Mouse (Mus musculus): ENCODE measurements around the gene Klf5. TPM values are rescaled to one million over a fixed set of nuclear protein-coding genes. Genes with fewer than 3 reads are reported as not detected.
A peak's percentile ranks its signal among the peaks of the same experiment; 100 is the strongest.

Klf5 gene
- polyA plus RNA-seq (2012; ENCODE audit: insufficient read depth, insufficient read length, missing spikeins), result not detected in 2 replicates

DNA sequence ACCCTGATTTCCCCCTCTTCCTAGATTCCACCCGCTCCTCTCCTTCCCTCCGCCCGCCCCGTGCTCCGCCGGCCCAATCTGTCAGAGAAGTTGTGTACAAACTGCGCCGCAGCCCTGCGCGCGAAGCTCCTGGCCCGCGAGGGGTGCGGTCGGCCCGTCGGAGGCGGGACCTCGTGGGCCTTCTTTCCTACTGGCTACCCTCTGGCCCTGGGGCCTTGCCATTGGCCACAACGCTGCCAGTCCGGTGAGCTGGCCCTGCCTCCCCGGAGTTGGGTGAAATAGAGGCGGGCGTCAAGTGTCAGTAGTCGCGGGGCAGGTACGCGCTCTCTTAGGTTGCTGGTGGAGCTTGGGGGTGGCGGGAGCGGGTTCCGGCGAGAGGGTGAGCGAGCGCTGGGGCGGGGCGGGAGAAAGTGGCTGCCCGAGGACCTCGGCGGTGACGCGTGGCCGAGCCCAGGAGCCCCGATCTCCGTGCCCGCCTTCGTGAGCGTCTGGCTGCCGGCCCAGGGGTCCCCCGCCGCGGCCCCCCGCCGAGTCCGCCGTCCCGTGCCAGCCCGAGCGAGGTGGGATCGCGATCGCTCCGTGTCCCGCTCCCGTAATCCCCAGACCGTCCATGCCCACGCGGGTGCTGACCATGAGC is at the start of gene Klf5:
TSS of gene Klf5 (plus strand) at position 307 of the 637 bp plus-strand sequence.
- H3K27ac ChIP-seq (ENCODE audit: insufficient read depth, low read depth, low read length), result no peak within 1 kb of the TSS
- peak within 1 kb of the TSS; percentile 54 for H3K4me3 ChIP-seq (ENCODE audit: insufficient read depth, low read length)
- TF ChIP-seq POLR2A (IDR thresholded peaks at IDR 0.05; ENCODE audit: borderline replicate concordance, low read depth, low read length), result no peak
- no peak for TF ChIP-seq CTCF (IDR thresholded peaks at IDR 0.05; ENCODE audit: low read depth, low read length)
- H3K4me1 ChIP-seq (ENCODE audit: control insufficient read depth, insufficient read depth, low read length), result no peaks in the 10 kb centered on the region

DNA sequence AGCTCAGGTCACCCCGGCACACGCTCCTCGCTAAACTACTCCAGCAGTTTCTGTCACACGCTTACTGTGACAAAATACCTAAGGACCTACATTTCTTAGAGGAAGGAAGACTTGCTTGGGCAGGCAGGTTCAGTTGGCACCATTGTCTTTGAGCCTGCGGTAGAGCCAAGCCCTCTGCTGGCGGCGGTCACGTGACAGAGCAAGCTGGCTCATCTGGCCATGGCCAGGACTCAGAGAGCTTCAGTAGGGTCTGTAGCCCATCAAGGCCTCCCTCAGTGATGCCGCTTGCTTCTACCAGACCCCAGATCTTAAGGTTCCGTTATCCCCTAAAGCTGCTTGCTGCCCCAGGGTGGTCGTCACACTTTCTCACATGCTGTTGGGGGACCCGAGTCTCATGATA is 36.5 kb upstream of the Klf5 start:
- Histone ChIP-seq H3K4me3 (ENCODE audit: insufficient read depth, low read length) (no peak overlapping the region), H3K4me1 (ENCODE audit: control insufficient read depth, insufficient read depth, low read length) (no peaks in the 10 kb centered on the region), H3K27ac (ENCODE audit: insufficient read depth, low read depth, low read length) (no peak overlapping the region)
- TF ChIP-seq CTCF (IDR thresholded peaks at IDR 0.05; ENCODE audit: low read depth, low read length) (no peak), POLR2A (IDR thresholded peaks at IDR 0.05; ENCODE audit: borderline replicate concordance, low read depth, low read length) (no peak)

DNA sequence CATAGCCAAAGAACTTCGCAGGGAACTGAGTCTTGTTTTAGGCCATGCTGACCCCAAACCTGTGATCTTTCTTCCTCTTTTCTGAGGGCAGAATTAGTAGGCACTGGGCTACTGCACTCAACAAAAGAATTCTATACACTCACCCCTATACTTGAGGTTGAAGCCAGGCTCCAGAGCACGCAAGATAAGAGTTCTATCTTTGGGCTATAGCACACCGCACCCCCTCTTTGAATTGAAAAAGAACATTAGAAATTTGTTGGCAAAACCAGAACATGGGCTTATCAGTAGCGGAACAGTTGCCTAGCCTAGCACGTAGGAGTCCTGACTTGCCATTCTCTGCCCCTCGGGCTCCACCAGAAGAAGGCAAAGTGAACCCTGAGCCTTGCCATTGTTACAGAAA is 34.7 kb upstream of the Klf5 start:
- Histone ChIP-seq H3K4me1 (ENCODE audit: control insufficient read depth, insufficient read depth, low read length) (no peaks in the 10 kb centered on the region), H3K27ac (ENCODE audit: insufficient read depth, low read depth, low read length) (no peak overlapping the region)

DNA sequence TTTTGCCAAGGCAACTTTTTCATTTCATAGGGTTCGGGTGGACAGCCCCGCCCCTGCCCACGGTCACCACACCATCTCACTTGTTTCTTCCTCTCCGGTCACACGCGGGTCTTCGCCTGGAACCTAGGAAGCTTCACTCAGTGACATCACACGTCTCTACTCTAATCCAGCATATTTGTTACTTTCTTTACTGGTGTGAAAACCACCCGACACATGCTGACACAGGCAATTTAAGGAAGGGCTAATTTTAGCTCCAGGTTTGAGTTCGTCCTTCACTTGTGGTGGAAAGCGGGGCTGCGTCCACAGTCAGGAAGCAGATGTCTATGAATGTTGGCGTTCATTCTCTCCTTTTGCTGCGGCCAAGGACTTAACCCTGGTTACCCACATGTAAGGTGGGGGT is 32.7 kb upstream of the Klf5 start:
- no peak for TF ChIP-seq POLR2A (IDR thresholded peaks at IDR 0.05; ENCODE audit: borderline replicate concordance, low read depth, low read length)
- no peak for TF ChIP-seq CTCF (IDR thresholded peaks at IDR 0.05; ENCODE audit: low read depth, low read length)
- no peak overlapping the region for H3K4me3 ChIP-seq (ENCODE audit: insufficient read depth, low read length)
- no peak overlapping the region for H3K27ac ChIP-seq (ENCODE audit: insufficient read depth, low read depth, low read length)
- H3K4me1 ChIP-seq (ENCODE audit: control insufficient read depth, insufficient read depth, low read length), result no peaks in the 10 kb centered on the region

More for the DNA sequence above, 34.7 kb upstream of the Klf5 start:
- no peak overlapping the region for H3K4me3 ChIP-seq (ENCODE audit: insufficient read depth, low read length)
- TF ChIP-seq POLR2A (IDR thresholded peaks at IDR 0.05; ENCODE audit: borderline replicate concordance, low read depth, low read length) (no peak), CTCF (IDR thresholded peaks at IDR 0.05; ENCODE audit: low read depth, low read length) (no peak)

DNA sequence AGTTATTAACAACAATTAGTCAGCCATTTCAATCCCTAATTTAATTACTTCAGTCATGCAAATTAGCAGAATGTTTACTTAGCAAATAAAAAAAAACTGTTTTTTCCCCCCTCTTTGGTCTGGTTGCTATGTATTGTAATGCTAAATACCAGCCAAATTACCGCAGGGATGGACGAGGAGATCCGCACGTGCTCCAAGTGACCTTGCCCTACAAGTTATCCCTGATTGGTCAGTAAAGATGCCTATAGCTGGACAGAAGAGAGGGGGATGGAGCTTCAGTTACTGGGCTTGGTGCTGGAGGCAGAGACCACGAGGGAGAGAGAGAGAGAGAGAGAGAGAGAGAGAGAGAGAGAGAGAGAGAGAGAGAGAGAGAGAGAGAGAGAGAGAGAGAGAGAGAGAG is 31.7 kb upstream of the Klf5 start:
- no peak overlapping the region for H3K27ac ChIP-seq (ENCODE audit: insufficient read depth, low read depth, low read length)
- TF ChIP-seq CTCF (IDR thresholded peaks at IDR 0.05; ENCODE audit: low read depth, low read length), result no peak
- no peak for TF ChIP-seq POLR2A (IDR thresholded peaks at IDR 0.05; ENCODE audit: borderline replicate concordance, low read depth, low read length)
- no peaks in the 10 kb centered on the region for H3K4me1 ChIP-seq (ENCODE audit: control insufficient read depth, insufficient read depth, low read length)

DNA sequence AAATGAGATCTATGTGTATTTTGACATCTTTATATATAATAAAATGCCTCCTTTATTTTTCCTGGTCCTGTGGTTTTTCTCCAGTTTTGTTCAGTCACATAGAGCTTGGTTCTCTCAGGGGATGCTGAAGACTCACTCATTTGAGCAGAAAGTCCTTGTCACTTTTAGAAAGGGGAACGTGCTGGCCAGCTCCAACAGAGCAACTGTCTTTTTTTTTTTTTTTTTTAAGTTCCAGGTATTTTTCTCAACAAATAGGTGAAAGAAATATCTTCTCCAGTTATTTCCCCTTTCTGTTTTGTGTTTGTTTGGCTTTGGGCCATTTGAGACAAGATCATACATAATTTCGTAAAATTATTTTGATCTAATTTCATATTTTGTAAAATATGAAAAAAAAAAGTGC is 24.4 kb upstream of the Klf5 start:
- Histone ChIP-seq H3K4me3 (ENCODE audit: insufficient read depth, low read length) (no peak overlapping the region), H3K27ac (ENCODE audit: insufficient read depth, low read depth, low read length) (no peak overlapping the region), H3K4me1 (ENCODE audit: control insufficient read depth, insufficient read depth, low read length) (no peaks in the 10 kb centered on the region)
- no peak for TF ChIP-seq POLR2A (IDR thresholded peaks at IDR 0.05; ENCODE audit: borderline replicate concordance, low read depth, low read length)
- no peak for TF ChIP-seq CTCF (IDR thresholded peaks at IDR 0.05; ENCODE audit: low read depth, low read length)

More for the DNA sequence above, 31.7 kb upstream of the Klf5 start:
- H3K4me3 ChIP-seq (ENCODE audit: insufficient read depth, low read length), result no peak overlapping the region

DNA sequence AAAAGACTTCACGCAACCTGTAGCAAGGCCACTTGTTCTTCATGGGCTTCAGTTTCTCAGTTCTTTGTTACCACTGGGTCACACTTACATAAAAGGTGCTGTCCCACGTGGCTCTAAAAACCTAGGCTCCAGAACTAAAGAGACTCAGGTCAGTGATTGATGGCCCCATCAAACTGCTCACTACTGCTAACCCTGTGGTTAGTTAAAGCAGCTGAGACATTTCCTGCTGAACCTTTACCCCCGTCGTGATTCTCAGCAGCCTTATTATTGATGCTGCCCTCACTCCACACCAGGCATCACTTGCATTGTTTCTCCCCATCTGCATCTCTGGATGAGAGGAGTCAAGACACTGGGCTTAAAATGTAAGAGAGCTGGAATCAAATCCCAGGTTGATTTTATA is 22.7 kb upstream of the Klf5 start:
- TF ChIP-seq CTCF (IDR thresholded peaks at IDR 0.05; ENCODE audit: low read depth, low read length), result no peak
- no peak for TF ChIP-seq POLR2A (IDR thresholded peaks at IDR 0.05; ENCODE audit: borderline replicate concordance, low read depth, low read length)
- Histone ChIP-seq H3K4me3 (ENCODE audit: insufficient read depth, low read length) (no peak overlapping the region), H3K4me1 (ENCODE audit: control insufficient read depth, insufficient read depth, low read length) (no peaks in the 10 kb centered on the region), H3K27ac (ENCODE audit: insufficient read depth, low read depth, low read length) (no peak overlapping the region)

DNA sequence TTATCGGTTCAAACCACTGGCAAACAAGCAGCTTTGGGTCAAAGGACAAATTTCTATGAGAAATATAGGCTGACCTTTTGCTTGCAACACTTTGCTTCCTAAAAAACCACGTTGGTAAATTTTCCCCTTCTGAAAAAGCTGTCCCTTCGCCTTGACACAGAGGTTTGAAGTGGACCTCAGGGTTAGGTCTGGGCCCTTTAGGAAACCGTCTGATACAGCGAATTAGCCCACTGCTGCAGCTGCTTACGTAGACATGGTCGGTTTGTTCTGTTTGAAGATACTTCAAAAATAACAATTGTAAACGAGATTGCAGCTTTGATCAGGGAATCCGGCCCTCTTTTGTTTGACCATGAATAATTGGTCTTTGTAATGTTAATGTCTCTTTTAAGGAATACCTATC is 20.2 kb upstream of the Klf5 start:
- Histone ChIP-seq H3K4me1 (ENCODE audit: control insufficient read depth, insufficient read depth, low read length) (no peaks in the 10 kb centered on the region), H3K4me3 (ENCODE audit: insufficient read depth, low read length) (no peak overlapping the region), H3K27ac (ENCODE audit: insufficient read depth, low read depth, low read length) (no peak overlapping the region)
- TF ChIP-seq POLR2A (IDR thresholded peaks at IDR 0.05; ENCODE audit: borderline replicate concordance, low read depth, low read length) (no peak), CTCF (IDR thresholded peaks at IDR 0.05; ENCODE audit: low read depth, low read length) (no peak)

DNA sequence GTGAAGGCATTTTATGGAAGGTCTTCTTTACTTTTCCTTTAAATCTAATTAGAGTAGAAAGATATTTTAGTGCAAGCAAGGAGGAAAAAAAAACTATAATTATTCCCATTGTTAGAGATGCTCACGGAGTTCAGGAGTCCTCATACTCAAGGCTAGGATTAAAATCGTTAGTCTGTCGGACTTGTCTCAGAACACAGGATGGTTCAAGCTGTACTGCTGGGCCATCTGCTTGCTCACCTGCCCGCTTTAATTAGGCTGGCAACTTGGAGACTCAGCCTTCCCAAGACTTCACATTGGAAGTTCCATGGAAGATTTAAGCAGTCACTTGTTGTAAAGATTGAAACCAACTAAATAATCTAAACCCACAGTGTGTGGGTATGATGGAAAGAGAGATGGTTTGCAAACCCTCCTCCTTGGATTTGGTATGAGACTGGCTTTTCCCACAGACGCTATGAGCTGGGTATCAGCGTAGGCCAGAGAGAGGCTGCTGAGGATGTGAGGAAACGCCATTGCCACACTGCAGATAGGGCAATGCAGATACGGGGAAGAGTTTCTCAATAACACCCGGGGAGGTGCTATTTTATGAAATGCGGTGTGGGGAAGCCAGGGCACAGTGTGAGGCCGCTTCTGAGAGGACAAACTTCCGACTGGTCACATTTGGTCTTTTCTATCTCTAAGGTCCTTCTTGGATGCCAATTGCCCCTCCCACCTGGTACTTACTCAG is 19.6 kb upstream of the Klf5 start:
- H3K4me1 ChIP-seq (ENCODE audit: control insufficient read depth, insufficient read depth, low read length), result no peaks in the 10 kb centered on the region
- no peak for TF ChIP-seq CTCF (IDR thresholded peaks at IDR 0.05; ENCODE audit: low read depth, low read length)
- no peak for TF ChIP-seq POLR2A (IDR thresholded peaks at IDR 0.05; ENCODE audit: borderline replicate concordance, low read depth, low read length)
- H3K4me3 ChIP-seq (ENCODE audit: insufficient read depth, low read length), result no peak overlapping the region
- H3K27ac ChIP-seq (ENCODE audit: insufficient read depth, low read depth, low read length), result no peak overlapping the region

DNA sequence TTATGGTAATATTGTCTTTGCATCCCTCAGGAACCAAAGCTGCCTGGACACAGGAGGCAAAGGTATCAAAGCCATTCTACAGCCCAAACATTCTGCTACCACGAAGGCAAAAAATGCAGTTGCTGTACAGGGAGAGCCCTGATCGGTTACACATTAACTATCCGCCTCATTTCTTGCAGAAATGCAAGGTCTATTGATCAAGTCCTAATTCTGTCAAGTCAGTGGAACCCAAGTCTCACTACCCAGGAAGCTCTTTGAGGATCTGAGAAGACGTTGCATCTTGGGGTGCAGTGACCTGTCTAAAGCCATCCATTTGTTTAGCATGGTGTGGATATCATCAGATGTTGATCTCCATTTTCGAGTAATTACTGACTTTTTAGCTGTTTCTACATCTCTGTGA is 18.1 kb upstream of the Klf5 start:
- H3K4me3 ChIP-seq (ENCODE audit: insufficient read depth, low read length), result no peak overlapping the region
- no peaks in the 10 kb centered on the region for H3K4me1 ChIP-seq (ENCODE audit: control insufficient read depth, insufficient read depth, low read length)
- no peak for TF ChIP-seq CTCF (IDR thresholded peaks at IDR 0.05; ENCODE audit: low read depth, low read length)
- TF ChIP-seq POLR2A (IDR thresholded peaks at IDR 0.05; ENCODE audit: borderline replicate concordance, low read depth, low read length), result no peak
- no peak overlapping the region for H3K27ac ChIP-seq (ENCODE audit: insufficient read depth, low read depth, low read length)
